Mouse (Mus musculus) thymus, postnatal 25 days (tissue): Measurements from ENCODE around the gene Rnf8.
A peak's percentile ranks its signal among the peaks of the same experiment; 100 is the strongest.

ENCODE experiments used
- DNase-seq: peaks from one replicate; pipeline ENCODE4 v3.0.0; 2022

Rnf8 gene

DNA sequence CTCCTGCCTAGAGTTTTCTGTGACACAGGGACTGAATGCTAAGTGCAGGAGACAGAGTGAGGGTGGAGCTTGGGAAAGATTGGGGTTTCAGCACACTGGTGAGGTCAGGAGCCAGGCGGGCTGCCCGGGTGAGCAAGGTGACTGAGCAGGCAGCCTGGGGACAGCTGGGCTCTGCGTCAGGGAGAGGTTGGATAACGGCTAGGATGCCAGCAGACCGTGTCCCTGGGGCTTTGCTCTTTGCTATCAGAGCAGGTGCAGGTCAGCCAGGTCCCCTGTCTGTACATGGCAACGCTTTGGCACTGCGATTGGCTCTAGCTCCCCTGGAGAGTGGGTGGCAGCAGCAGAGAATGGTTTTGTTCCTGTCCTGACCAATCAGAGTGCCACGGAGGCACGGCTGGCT is 12.7 kb downstream of the Rnf8 start:
- DNase-seq, result no peak

DNA sequence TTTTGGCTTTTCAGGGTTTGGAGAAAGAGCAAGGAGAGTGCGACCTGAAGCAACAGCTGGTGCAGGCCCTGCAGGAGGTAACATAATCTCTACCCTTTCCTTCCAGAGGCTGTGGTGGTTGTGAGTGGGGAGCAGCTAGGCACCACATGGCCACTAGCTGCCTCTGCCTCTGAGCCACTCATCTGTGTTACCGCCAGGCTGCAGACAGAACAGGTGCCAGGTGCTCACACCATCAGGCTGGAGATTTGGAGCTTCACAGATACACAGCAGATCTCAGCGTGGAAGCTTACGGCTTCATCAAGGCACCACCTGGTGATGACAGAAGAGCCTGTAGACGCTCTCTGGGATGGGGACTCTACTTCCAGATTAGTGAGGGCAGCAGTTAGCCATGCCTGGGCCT is 14.4 kb downstream of the Rnf8 start:
- DNase-seq, result no peak

GRCm38 (mm10) chr17:29629620-29630019 is 15.0 kb downstream of the Rnf8 start:
- no peak for DNase-seq

GRCm38 (mm10) chr17:29632312-29632711 is 17.7 kb downstream of the Rnf8 start:
- DNase-seq, result no peak

DNA sequence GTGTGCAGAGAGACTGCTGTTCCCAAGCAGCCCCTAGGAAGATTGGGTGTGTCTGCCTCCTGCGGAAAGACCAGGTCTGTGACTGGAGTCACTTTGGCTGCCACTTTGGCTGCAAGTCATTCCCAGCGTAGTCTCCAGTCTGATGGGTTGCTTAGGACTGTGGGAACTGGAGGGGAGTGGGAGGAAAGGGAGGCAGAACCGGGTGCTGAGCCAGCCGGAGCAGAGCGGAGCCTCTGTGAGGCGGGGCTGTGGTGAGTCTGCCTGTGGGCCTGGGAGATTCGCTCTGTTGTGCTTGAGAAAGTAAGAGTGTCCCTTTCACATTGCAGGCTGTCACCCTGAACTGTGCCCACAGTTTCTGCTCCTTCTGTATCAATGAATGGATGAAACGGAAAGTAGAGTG is 20.9 kb downstream of the Rnf8 start:
- no peak for DNase-seq

- DNase-seq, result peak; percentile 29
These were observed 21.5 kb downstream of the Rnf8 start for GRCm38 (mm10) chr17:29636118-29636517.

- no peak for DNase-seq
These were observed 22.8 kb downstream of the Rnf8 start for GRCm38 (mm10) chr17:29637377-29637776.

DNA sequence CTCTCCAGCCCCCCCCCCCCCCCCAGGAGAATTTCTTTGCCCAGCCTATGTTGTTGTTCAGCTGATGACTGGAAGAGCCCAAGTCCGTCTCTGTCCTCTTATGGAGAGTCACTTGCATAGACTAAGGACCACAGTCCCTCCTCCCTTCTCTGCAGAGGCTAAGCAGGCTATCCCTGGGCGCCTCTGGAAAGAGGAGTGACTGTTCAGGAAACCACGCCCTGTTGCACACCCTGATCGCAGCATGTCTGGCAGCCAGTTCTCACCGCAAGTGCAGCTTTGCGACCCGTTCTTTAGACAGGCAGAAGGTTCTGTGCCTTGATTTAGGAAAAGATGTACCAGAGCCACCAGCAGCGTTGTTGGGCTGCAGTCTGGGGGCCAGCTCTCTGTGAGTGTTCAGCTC is 23.3 kb downstream of the Rnf8 start:
- DNase-seq, result peak; percentile 15

- DNase-seq, result no peak
These were observed 26.4 kb downstream of the Rnf8 start for GRCm38 (mm10) chr17:29640971-29641370.

- no peak for DNase-seq
These were observed 27.6 kb downstream of the Rnf8 start for GRCm38 (mm10) chr17:29642219-29642618.

DNA sequence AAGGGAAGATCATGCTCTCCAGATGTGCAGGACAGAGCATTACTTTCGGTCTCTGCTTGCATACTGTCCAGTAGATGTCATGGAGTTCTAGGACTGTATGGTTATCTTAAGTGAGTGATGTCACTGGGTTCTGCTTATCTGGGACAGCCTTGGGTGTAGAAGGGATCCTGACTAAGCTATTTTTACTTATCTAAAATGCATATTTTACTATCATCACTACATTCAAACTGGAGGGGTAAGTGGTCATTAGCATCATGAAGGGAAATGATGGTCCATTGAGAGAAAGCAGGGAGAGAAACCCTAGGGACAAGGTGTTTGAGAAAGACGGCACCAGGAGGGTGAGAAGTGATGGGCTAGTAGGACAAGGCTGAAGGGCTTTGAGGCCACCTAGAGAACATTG is 43.7 kb downstream of the Rnf8 start:
- no peak for DNase-seq

DNA sequence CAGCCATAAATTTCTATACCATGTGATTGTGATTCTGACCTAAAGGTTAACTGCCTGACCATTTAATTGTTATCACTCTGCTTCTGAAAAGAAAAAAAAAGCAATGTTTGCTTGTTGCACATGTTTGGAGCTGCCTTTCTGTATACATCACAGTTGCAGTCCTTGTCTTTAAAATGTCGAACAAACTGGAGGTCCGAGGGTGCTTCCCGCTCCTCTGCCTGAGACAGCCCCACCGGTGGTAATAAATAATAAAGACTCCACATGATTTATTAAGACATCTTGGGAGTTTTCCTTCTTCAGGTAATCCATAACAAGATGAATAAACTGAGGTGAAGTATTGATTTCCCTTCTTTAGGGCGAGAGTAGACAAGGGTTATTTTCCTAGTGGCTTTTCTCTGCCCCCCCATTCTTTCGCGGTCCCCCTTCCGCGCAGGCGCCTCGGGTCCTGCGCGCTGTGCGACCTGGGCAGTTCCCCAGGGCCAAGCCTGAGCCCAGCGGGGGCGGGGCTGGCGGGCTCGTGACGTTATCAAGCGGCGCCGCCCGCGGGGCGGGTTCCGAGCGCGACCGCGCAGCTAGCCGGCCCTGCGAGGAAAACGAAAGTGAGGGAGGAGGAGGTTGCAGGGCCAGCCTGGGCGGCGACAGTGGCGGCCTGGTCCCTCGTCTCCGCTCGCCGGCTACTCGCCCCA is 45.6 kb downstream of the Rnf8 start, which contains the start of gene Cmtr1:
Gene Cmtr1 (plus strand): TSS at position 520 of the 686 bp plus-strand sequence.
- DNase-seq, result peak; percentile 96

- DNase-seq, result peak; percentile 56
These were observed 46.3 kb downstream of the Rnf8 start for GRCm38 (mm10) chr17:29660762-29661391.

GRCm38 (mm10) chr17:29662145-29662544 is 47.6 kb downstream of the Rnf8 start:
- no peak for DNase-seq

DNA sequence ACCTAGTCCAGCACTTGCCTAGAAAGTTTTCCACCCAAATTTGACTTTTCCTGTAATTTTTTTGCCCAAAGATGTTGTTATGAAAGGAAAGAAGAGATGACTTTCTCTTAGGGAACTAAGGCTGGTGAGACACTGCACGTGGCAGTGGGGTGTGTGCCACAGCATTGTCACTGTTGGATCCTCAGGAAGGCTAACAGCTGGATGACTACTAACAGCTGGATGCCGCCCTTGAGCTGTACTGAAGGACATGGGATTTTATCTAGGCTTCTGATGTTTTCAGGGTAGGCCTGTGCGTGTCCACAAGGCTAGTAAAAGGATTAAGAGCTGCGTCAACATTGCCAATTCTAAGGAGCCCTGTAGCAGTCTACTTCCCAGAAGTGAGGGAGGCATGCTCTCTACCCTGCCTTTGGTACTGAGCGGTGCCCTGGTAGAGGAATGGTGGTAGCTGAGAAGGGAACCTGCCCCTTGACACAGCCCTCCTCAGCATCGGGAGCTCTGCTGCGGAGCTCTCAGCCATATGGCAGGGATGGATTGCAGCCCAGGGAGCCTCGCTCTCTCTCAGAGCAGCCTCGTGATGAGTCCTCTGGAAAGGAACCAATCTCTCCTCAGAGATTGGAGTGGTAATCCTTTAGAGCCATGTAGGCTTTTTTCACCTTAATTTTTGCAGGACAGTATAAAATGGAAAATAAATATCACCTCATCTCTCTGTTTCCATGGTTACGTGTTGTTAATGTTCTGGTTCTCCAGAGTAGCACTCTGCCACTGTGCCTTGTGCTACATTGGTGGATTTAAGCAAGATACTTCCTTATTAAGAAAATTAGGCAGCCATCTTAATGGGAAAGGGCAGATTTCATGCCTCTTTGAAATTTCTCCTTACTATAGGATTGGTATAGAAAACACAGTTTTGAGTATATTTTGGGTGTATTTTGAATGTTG is 53.7 kb downstream of the Rnf8 start:
- no peak for DNase-seq

- no peak for DNase-seq
These were observed 54.4 kb downstream of the Rnf8 start for GRCm38 (mm10) chr17:29669030-29669429.

DNA sequence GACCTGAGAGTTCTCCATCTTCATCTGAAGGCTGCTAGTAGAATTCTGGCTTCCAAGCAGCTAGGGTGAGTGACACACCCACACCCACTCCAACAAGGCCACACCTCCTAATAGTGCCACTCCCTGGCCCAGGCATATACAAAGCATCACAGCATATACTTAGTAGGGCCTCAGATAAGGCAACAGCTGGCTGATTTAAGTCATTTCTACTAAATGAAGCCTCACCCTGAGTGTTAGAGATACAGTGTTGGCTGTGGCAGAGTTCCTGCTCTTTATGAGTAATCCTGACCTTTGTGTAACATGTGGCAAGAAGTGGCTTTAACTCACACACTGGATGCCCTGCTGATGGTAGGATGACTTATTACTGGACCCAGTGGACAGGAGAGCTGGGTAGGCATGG is 55.3 kb downstream of the Rnf8 start:
- no peak for DNase-seq

- no peak for DNase-seq
These were observed 56.4 kb downstream of the Rnf8 start for GRCm38 (mm10) chr17:29671021-29671420.

DNA sequence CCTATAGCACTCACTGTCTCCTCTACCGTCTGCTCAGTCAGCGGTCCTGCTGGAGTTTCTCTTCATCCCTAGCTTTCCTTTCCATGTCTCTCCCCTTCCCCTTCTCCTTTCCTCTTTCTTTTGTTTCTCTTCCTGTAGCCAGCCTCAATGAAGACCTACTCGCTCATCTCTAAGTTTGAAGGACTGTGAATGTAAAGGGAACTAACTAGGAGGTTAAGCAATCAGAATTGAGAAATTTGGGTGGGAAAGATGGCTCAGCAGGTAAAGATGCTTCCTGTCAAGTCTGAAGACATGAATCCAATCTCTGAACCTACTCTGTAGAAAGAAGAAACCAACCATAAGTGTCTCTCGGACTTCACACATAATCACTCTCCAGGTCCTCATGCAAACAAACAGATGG is 58.7 kb downstream of the Rnf8 start:
- no peak for DNase-seq

- no peak for DNase-seq
These were observed 63.9 kb downstream of the Rnf8 start for GRCm38 (mm10) chr17:29678526-29678925.

- DNase-seq, result no peak
These were observed 64.6 kb downstream of the Rnf8 start for GRCm38 (mm10) chr17:29679038-29679767.

DNA sequence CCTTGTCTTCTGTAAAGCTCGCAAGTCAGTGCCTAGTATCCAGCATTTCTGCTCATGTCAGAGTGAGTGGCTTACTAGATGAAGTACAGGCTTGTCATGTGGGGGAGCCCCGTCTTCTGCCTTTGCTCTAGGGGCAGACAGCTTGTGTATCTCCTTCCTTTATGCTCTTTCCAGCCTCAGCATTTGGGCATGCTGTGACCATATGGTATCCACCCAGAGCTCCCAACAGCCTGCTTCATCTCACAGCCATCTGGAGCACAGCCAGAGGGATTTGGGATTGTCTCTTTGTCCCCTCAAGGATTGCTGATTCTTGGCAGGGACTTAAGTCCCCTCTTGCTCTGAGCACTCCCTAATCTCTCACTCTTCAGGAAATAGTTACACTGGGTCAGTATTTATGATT is 65.6 kb downstream of the Rnf8 start:
- no peak for DNase-seq

GRCm38 (mm10) chr17:29680921-29681320 is 66.3 kb downstream of the Rnf8 start:
- no peak for DNase-seq
